In genomic region chr7:105777797-105778552, GRCm38 (mm10) we compare ENCODE assay signal across 8 mouse cellular contexts. TPM values are rescaled to one million over a fixed set of nuclear protein-coding genes. Genes with fewer than 3 reads are reported as not detected.
DNase-seq lines count a peak whose midpoint lies in the region; ATAC-seq and TF ChIP-seq lines count a peak whose summit lies in the region.

No protein-coding gene starts in this region.

- H3K4me2 ChIP-seq in heart, embryonic 16.5 days (ENCODE audit: low read depth, low read length), result peak overlapping the region; percentile 49
- peak overlapping the region; percentile 34 for H3K4me2 ChIP-seq in stomach, postnatal 0 days (replicated peaks; ENCODE audit: low read depth)

- no peak for TF ChIP-seq CTCF in layer of hippocampus, adult 2 months (conservative IDR thresholded peaks at IDR 0.05)
- no peak for TF ChIP-seq CTCF in stomach, postnatal 0 days (IDR thresholded peaks at IDR 0.05; ENCODE audit: low read depth)

- H3K4me1 ChIP-seq in heart, embryonic 16.5 days (ENCODE audit: control insufficient read depth, insufficient read depth, low read length), result peaks cover 19% of the 10 kb centered on the region
- H3K4me1 ChIP-seq in stomach, postnatal 0 days (replicated peaks; ENCODE audit: control insufficient read depth, insufficient read depth), result peaks cover 7% of the 10 kb centered on the region; the same call in 1 of the 2 replicates

- peaks cover 4% of the 10 kb centered on the region for H3K27me3 ChIP-seq in heart, embryonic 16.5 days (ENCODE audit: control insufficient read depth, insufficient read depth, low read length)
- no peaks in the 10 kb centered on the region for H3K27me3 ChIP-seq in stomach, postnatal 0 days (ENCODE audit: control insufficient read depth, insufficient read depth, low read length)

- ATAC-seq in heart, embryonic 16.5 days (replicated peaks; ENCODE audit: extremely low read depth, insufficient read depth, low FRiP score), result peak; percentile 75
- peak; percentile 55 for ATAC-seq in megakaryocyte, adult 5-6 weeks (ENCODE audit: poor library complexity, severe bottlenecking)
- ATAC-seq in stomach, postnatal 0 days (ENCODE audit: low FRiP score, low TSS enrichment), result peak; percentile 78

- H3K4me3 ChIP-seq in layer of hippocampus, adult 2 months, result no peak overlapping the region
- H3K4me3 ChIP-seq in heart, embryonic 16.5 days (ENCODE audit: low read length), result peak overlapping the region; percentile 14
- peak overlapping the region; percentile 8; the same call in 1 of the 2 replicates for H3K4me3 ChIP-seq in stomach, postnatal 0 days (ENCODE audit: low read depth, low read length)

- 33% methylated on average over 13 of the region's 13 CpGs for WGBS in heart, embryonic 16.5 days
- WGBS in stomach, postnatal 0 days, result 27% methylated on average over 13 of the region's 13 CpGs

- H3K36me3 ChIP-seq in heart, embryonic 16.5 days (ENCODE audit: control insufficient read depth, insufficient read depth), result no peaks in the 10 kb centered on the region
- no peaks in the 10 kb centered on the region for H3K36me3 ChIP-seq in stomach, postnatal 0 days (ENCODE audit: control insufficient read depth, insufficient read depth, low read length)

- peak overlapping the region; percentile 44; the same call in 1 of the 2 replicates for H3K27ac ChIP-seq in layer of hippocampus, adult 2 months
- peak overlapping the region; percentile 89 for H3K27ac ChIP-seq in heart, embryonic 16.5 days (ENCODE audit: low read length)
- peak overlapping the region; percentile 86 for H3K27ac ChIP-seq in stomach, postnatal 0 days (replicated peaks)

- no peaks in the 10 kb centered on the region for H3K9me3 ChIP-seq in heart, embryonic 16.5 days (replicated peaks; ENCODE audit: control insufficient read depth, low read length)
- no peaks in the 10 kb centered on the region for H3K9me3 ChIP-seq in stomach, postnatal 0 days (ENCODE audit: control insufficient read depth, low read length)

- H3K9ac ChIP-seq in heart, embryonic 16.5 days (ENCODE audit: low read length), result peak overlapping the region; percentile 43; the same call in 1 of the 2 replicates
- 0 out of 2 replicates have a peak overlapping the region, but pooled peaks have one; percentile 14 for H3K9ac ChIP-seq in stomach, postnatal 0 days (ENCODE audit: low read length)

- TF ChIP-seq EP300 in stomach, postnatal 0 days (optimal IDR thresholded peaks at IDR 0.05), result no peak

- no peak for DNase-seq in layer of hippocampus, adult 2 months (ENCODE audit: low spot score in 2 of 2)
- DNase-seq in layer of hippocampus, adult 18-20 months (ENCODE audit: low spot score in 2 of 2), result no peak
- peak; percentile 73 for DNase-seq in fibroblast of lung, adult 2 months (ENCODE audit: low read depth)
- peak; percentile 83 for DNase-seq in kidney, postnatal 10 days
- DNase-seq in stomach, postnatal 0 days (ENCODE audit: low spot score), result no peak
- no peak for DNase-seq in right cerebral cortex, postnatal 25 days

RNA-seq across cellular contexts. Expression of gene Dchs1, which starts 9.5 kb away (rescaled TPM):
- 10 to 100 TPM; 14.1 to 15.1 TPM for total RNA-seq in layer of hippocampus, adult 2 months (2021)
- 10 to 100 TPM; 10.9 to 11.8 TPM for total RNA-seq in layer of hippocampus, adult 18-20 months (2021)
- polyA plus RNA-seq in heart, embryonic 16.5 days (2015; fragmentation: Nextera tagmentation; extraction: Ambion mirVana), result 3.1 and 4.3 TPM in 2 replicates
- total RNA-seq in megakaryocyte, adult 5-6 weeks (2015), result 0.07 TPM in 2 replicates
- 0.04 TPM in 1 of 2 replicates, not detected in the other for total RNA-seq in megakaryocyte, adult 5-6 weeks (2017)
- 2.5 and 2.8 TPM in 2 replicates for polyA plus RNA-seq in stomach, postnatal 0 days (2015; fragmentation: Nextera tagmentation; extraction: Ambion mirVana)

RNA-seq across cellular contexts. Expression of gene Tpp1, which starts 25.9 kb away (rescaled TPM):
- 10 to 100 TPM; 73.2 to 73.4 TPM for total RNA-seq in layer of hippocampus, adult 2 months (2021)
- 10 to 100 TPM; 59.2 to 65.2 TPM for total RNA-seq in layer of hippocampus, adult 18-20 months (2021)
- 74.6 and 77.5 TPM in 2 replicates for polyA plus RNA-seq in heart, embryonic 16.5 days (2015; fragmentation: Nextera tagmentation; extraction: Ambion mirVana)
- 69.7 and 71.5 TPM in 2 replicates for total RNA-seq in megakaryocyte, adult 5-6 weeks (2015)
- 21.7 and 29.0 TPM in 2 replicates for total RNA-seq in megakaryocyte, adult 5-6 weeks (2017)
- 46.1 and 52.6 TPM in 2 replicates for polyA plus RNA-seq in stomach, postnatal 0 days (2015; fragmentation: Nextera tagmentation; extraction: Ambion mirVana)

RNA-seq across cellular contexts. Expression of gene Mrpl17, which starts 32.9 kb away (rescaled TPM):
- total RNA-seq in layer of hippocampus, adult 2 months (2021), result 100 to 1,000 TPM; 104 to 108 TPM
- total RNA-seq in layer of hippocampus, adult 18-20 months (2021), result 100 to 1,000 TPM; 104 to 108 TPM
- 210 and 235 TPM in 2 replicates for polyA plus RNA-seq in heart, embryonic 16.5 days (2015; fragmentation: Nextera tagmentation; extraction: Ambion mirVana)
- total RNA-seq in megakaryocyte, adult 5-6 weeks (2015), result 74.5 and 84.2 TPM in 2 replicates
- total RNA-seq in megakaryocyte, adult 5-6 weeks (2017), result 37.8 and 40.1 TPM in 2 replicates
- polyA plus RNA-seq in stomach, postnatal 0 days (2015; fragmentation: Nextera tagmentation; extraction: Ambion mirVana), result 320 and 359 TPM in 2 replicates

RNA-seq across cellular contexts. Expression of gene Taf10, which starts 33.8 kb away (rescaled TPM):
- 100 to 1,000 TPM; 112 to 120 TPM for total RNA-seq in layer of hippocampus, adult 2 months (2021)
- total RNA-seq in layer of hippocampus, adult 18-20 months (2021), result 100 to 1,000 TPM; 108 to 114 TPM
- 89.0 and 94.2 TPM in 2 replicates for polyA plus RNA-seq in heart, embryonic 16.5 days (2015; fragmentation: Nextera tagmentation; extraction: Ambion mirVana)
- total RNA-seq in megakaryocyte, adult 5-6 weeks (2015), result 259 and 284 TPM in 2 replicates
- total RNA-seq in megakaryocyte, adult 5-6 weeks (2017), result 129 and 148 TPM in 2 replicates
- polyA plus RNA-seq in stomach, postnatal 0 days (2015; fragmentation: Nextera tagmentation; extraction: Ambion mirVana), result 109 and 118 TPM in 2 replicates

RNA-seq across cellular contexts. Expression of gene Rrp8, which starts 40.8 kb away (rescaled TPM):
- total RNA-seq in layer of hippocampus, adult 2 months (2021), result 10 to 100 TPM in 1 of 2 experiments, 1 to 10 TPM in 1; 8.9 to 14.3 TPM
- total RNA-seq in layer of hippocampus, adult 18-20 months (2021), result 10 to 100 TPM; 10.9 to 14.6 TPM
- 21.7 and 22.2 TPM in 2 replicates for polyA plus RNA-seq in heart, embryonic 16.5 days (2015; fragmentation: Nextera tagmentation; extraction: Ambion mirVana)
- total RNA-seq in megakaryocyte, adult 5-6 weeks (2015), result 12.3 and 15.8 TPM in 2 replicates
- 17.4 and 21.0 TPM in 2 replicates for total RNA-seq in megakaryocyte, adult 5-6 weeks (2017)
- 16.6 and 21.3 TPM in 2 replicates for polyA plus RNA-seq in stomach, postnatal 0 days (2015; fragmentation: Nextera tagmentation; extraction: Ambion mirVana)

Comparison
In these comparisons a context has a peak if more than half of its experiments do, and no peak if none do; other contexts are left out.
1. DNase-seq: peak in fibroblast of lung, adult 2 months (single experiment) and kidney, postnatal 10 days (single experiment); none in layer of hippocampus, adult 2 months (0 of 2), layer of hippocampus, adult 18-20 months (0 of 2), stomach, postnatal 0 days (single experiment) and right cerebral cortex, postnatal 25 days (single experiment).
2. RNA of gene Dchs1, which starts 9.5 kb away (total RNA-seq): 14.1 to 15.1 TPM in layer of hippocampus, adult 2 months and 10.9 to 11.8 TPM in layer of hippocampus, adult 18-20 months; 0.04 to 0.07 TPM in megakaryocyte, adult 5-6 weeks; every median in the first group is over 10 times any median in the second.
3. Peak in every context shown above with its lines, with median percentiles within 50 percentile points of each other: H3K27ac ChIP-seq and ATAC-seq.